Mouse (Mus musculus): ENCODE data around the gene Slc22a15.
A peak's percentile ranks its signal among the peaks of the same experiment; 100 is the strongest.
"Not testable (repeated sequence)": the region's sequence is repeated elsewhere in the genome, so short reads cannot be mapped to it uniquely, and the experiment has no call there.

The Slc22a15 gene

GRCm38 (mm10) chr3:101859740-101860139 is 64.5 kb downstream of the Slc22a15 start:
- DNase-seq = no peak

- DNase-seq = no peak
Measured at GRCm38 (mm10) chr3:101854075-101854474, 70.2 kb downstream of the Slc22a15 start.

GRCm38 (mm10) chr3:101851363-101851762 is 72.9 kb downstream of the Slc22a15 start:
- no peak for DNase-seq

- no peak for DNase-seq
Measured at GRCm38 (mm10) chr3:101848816-101849215, 75.4 kb downstream of the Slc22a15 start, which contains the start of gene Mab21l3. Gene Mab21l3, minus strand, starts transcription at chr3:101848959.

GRCm38 (mm10) chr3:101846096-101846495 is 78.2 kb downstream of the Slc22a15 start:
- DNase-seq = no peak

- DNase-seq = no peak
Measured at GRCm38 (mm10) chr3:101842372-101843094, 81.7 kb downstream of the Slc22a15 start.

- no peak for DNase-seq
Measured at GRCm38 (mm10) chr3:101839327-101839726, 84.9 kb downstream of the Slc22a15 start.

GRCm38 (mm10) chr3:101836971-101837370 is 87.3 kb downstream of the Slc22a15 start:
- no peak for DNase-seq

GRCm38 (mm10) chr3:101836532-101836931 is 87.7 kb downstream of the Slc22a15 start:
- no peak for DNase-seq

- no peak for DNase-seq
Measured at GRCm38 (mm10) chr3:101836045-101836444, 88.2 kb downstream of the Slc22a15 start.

GRCm38 (mm10) chr3:101831189-101831858 is 92.9 kb downstream of the Slc22a15 start:
- DNase-seq = no peak

GRCm38 (mm10) chr3:101829881-101830616 is 94.2 kb downstream of the Slc22a15 start:
- DNase-seq = no peak

- no peak for DNase-seq
Measured at GRCm38 (mm10) chr3:101828595-101828994, 95.7 kb downstream of the Slc22a15 start.

GRCm38 (mm10) chr3:101827220-101827715 is 97.0 kb downstream of the Slc22a15 start:
- DNase-seq = no peak

GRCm38 (mm10) chr3:101824338-101824737 is 99.9 kb downstream of the Slc22a15 start:
- no peak for DNase-seq

- no peak for DNase-seq
Measured at GRCm38 (mm10) chr3:101822052-101822451, 102.2 kb downstream of the Slc22a15 start.

GRCm38 (mm10) chr3:101820708-101821107 is 103.5 kb downstream of the Slc22a15 start:
- not testable (repeated sequence) for DNase-seq

GRCm38 (mm10) chr3:101816006-101816405 is 108.2 kb downstream of the Slc22a15 start:
- DNase-seq = no peak

- DNase-seq = no peak
Measured at GRCm38 (mm10) chr3:101814790-101815189, 109.5 kb downstream of the Slc22a15 start.

GRCm38 (mm10) chr3:101812341-101812962 is 111.8 kb downstream of the Slc22a15 start:
- DNase-seq = peak; percentile 72

- no peak for DNase-seq
Measured at GRCm38 (mm10) chr3:101811931-101812330, 112.3 kb downstream of the Slc22a15 start.

GRCm38 (mm10) chr3:101807646-101808045 is 116.6 kb downstream of the Slc22a15 start:
- peak; percentile 96 for DNase-seq

- DNase-seq = peak; percentile 77
Measured at GRCm38 (mm10) chr3:101806941-101807340, 117.3 kb downstream of the Slc22a15 start.
